Mouse (Mus musculus) ES-Bruce4 (cell line): Measurements from ENCODE around the gene C1d. TPM values are rescaled to one million over a fixed set of nuclear protein-coding genes. Genes with fewer than 3 reads are reported as not detected.
"Not testable (repeated sequence)": the region's sequence is repeated elsewhere in the genome, so short reads cannot be mapped to it uniquely, and the experiment has no call there.

Source experiments
- H3K27ac ChIP-seq: 2 replicates; pipeline ENCODE4 v1.5.1; 2012; ENCODE audit warnings: low read length, inconsistent platforms; ENCODE audit not compliant: insufficient read depth
- H3K27me3 ChIP-seq: 2 replicates; pipeline ENCODE4 v1.6.1; 2012; ENCODE audit warnings: mild to moderate bottlenecking, low read length, inconsistent platforms; ENCODE audit not compliant: control insufficient read depth, poor library complexity, insufficient read depth, severe bottlenecking
- H3K36me3 ChIP-seq: 2 replicates; pipeline ENCODE4 v1.6.1; 2012; ENCODE audit warnings: inconsistent platforms, mild to moderate bottlenecking, low read length, moderate library complexity; ENCODE audit not compliant: control insufficient read depth, poor library complexity, insufficient read depth, severe bottlenecking
- H3K4me1 ChIP-seq: one replicate; pipeline ENCODE4 v1.8.1; 2011; ENCODE audit warnings: low read length; ENCODE audit not compliant: control insufficient read depth, insufficient read depth
- H3K4me3 ChIP-seq: 2 replicates; pipeline ENCODE4 v1.5.1; 2011; ENCODE audit warnings: low read depth, mild to moderate bottlenecking, low read length
- H3K9ac ChIP-seq: 2 replicates; pipeline ENCODE4 v1.6.1; 2012; ENCODE audit warnings: low read depth, mild to moderate bottlenecking, inconsistent platforms; ENCODE audit not compliant: poor library complexity, severe bottlenecking
- H3K9me3 ChIP-seq: replicated peaks from 2 replicates; pipeline ENCODE4 v1.6.1; 2012; ENCODE audit warnings: mild to moderate bottlenecking, low read length, inconsistent platforms; ENCODE audit not compliant: control insufficient read depth, poor library complexity, insufficient read depth, severe bottlenecking
- CTCF ChIP-seq: IDR thresholded peaks from one replicate; pipeline ENCODE4 v1.8.1; 2011; ENCODE audit warnings: low read depth, low read length
- EP300 ChIP-seq: IDR thresholded peaks from 2 replicates; pipeline ENCODE4 v1.6.1; 2011; ENCODE audit warnings: low read depth, low read length; ENCODE audit not compliant: insufficient read depth
- POLR2A ChIP-seq: IDR thresholded peaks from one replicate; pipeline ENCODE4 v1.8.1; 2011; ENCODE audit warnings: low read length; ENCODE audit not compliant: insufficient read depth
- polyA plus RNA-seq: library from polyadenylated mRNA; stranded (reverse); fragments of >200 nt; gene quantifications from 2 replicates; pipeline ENCODE4 v1.2.4, GENCODE M21; 2011; ENCODE audit warnings: low read depth; ENCODE audit not compliant: missing spikeins, insufficient read depth, insufficient read length

Gene C1d
- polyA plus RNA-seq, 1 experiment: 94.3 TPM

- H3K4me3 ChIP-seq: no peak overlapping the region
- no peaks in the 10 kb centered on the region for H3K4me1 ChIP-seq
- H3K9ac ChIP-seq: no peak overlapping the region
- H3K27ac ChIP-seq: no peak overlapping the region
- no peaks in the 10 kb centered on the region for H3K27me3 ChIP-seq
- H3K36me3 ChIP-seq: peaks cover 13% of the 10 kb centered on the region
- no peak for TF ChIP-seq POLR2A
- TF ChIP-seq EP300: no peak
- no peak for TF ChIP-seq CTCF
- peaks cover 4% of the 10 kb centered on the region for H3K9me3 ChIP-seq
Measured at GRCm38 (mm10) chr11:17232792-17233191, 24.6 kb upstream of the C1d start.

- TF ChIP-seq EP300: no peak
- no peak for TF ChIP-seq CTCF
- H3K9me3 ChIP-seq: peaks cover 4% of the 10 kb centered on the region
- H3K4me3 ChIP-seq: no peak overlapping the region
Measured at GRCm38 (mm10) chr11:17236449-17237037, 20.8 kb upstream of the C1d start.

GRCm38 (mm10) chr11:17238598-17238997, 18.8 kb upstream of the C1d start:
- not testable (repeated sequence) for H3K36me3 ChIP-seq, H3K9ac ChIP-seq, H3K27ac ChIP-seq, H3K4me1 ChIP-seq, H3K4me3 ChIP-seq, H3K9me3 ChIP-seq, H3K27me3 ChIP-seq

More at GRCm38 (mm10) chr11:17236449-17237037, 20.8 kb upstream of the C1d start:
- Histone ChIP-seq H3K27me3 (no peaks in the 10 kb centered on the region), H3K27ac (no peak overlapping the region), H3K9ac (no peak overlapping the region), H3K36me3 (peaks cover 6% of the 10 kb centered on the region; the same call in 1 of the 2 replicates), H3K4me1 (no peaks in the 10 kb centered on the region)

GRCm38 (mm10) chr11:17248715-17249114, 8.7 kb upstream of the C1d start:
- Histone ChIP-seq H3K27ac (no peak overlapping the region), H3K9me3 (no peaks in the 10 kb centered on the region), H3K36me3 (no peaks in the 10 kb centered on the region), H3K27me3 (no peaks in the 10 kb centered on the region), H3K4me1 (no peaks in the 10 kb centered on the region), H3K4me3 (no peak overlapping the region), H3K9ac (no peak overlapping the region)
- no peak for TF ChIP-seq POLR2A
- no peak for TF ChIP-seq EP300
- no peak for TF ChIP-seq CTCF

GRCm38 (mm10) chr11:17256813-17257365, 490 bp upstream of the C1d start:
- Histone ChIP-seq H3K4me3 (peak overlapping the region; percentile 55), H3K27ac (no peak overlapping the region), H3K9ac (peak overlapping the region; percentile 9; the same call in 1 of the 2 replicates), H3K36me3 (no peaks in the 10 kb centered on the region), H3K27me3 (no peaks in the 10 kb centered on the region), H3K9me3 (no peaks in the 10 kb centered on the region), H3K4me1 (no peaks in the 10 kb centered on the region)
- TF ChIP-seq POLR2A (no peak), EP300 (no peak), CTCF (no peak)

GRCm38 (mm10) chr11:17257861-17258260, 482 bp downstream of the C1d start:
- H3K36me3 ChIP-seq: no peaks in the 10 kb centered on the region; the same call in 1 of the 2 replicates
- H3K4me1 ChIP-seq: no peaks in the 10 kb centered on the region
- H3K27ac ChIP-seq: 0 out of 2 replicates have a peak overlapping the region, but pooled peaks have one; percentile 16
- no peaks in the 10 kb centered on the region for H3K27me3 ChIP-seq
- peak overlapping the region; percentile 67 for H3K9ac ChIP-seq
- H3K9me3 ChIP-seq: no peaks in the 10 kb centered on the region
- peak overlapping the region; percentile 89 for H3K4me3 ChIP-seq
- no peak for TF ChIP-seq POLR2A
- TF ChIP-seq CTCF: no peak
- no peak for TF ChIP-seq EP300
